22 mouse cellular contexts compared by ENCODE assay signal in genomic region chr17:5853936-5854335, GRCm38 (mm10). TPM values are rescaled to one million over a fixed set of nuclear protein-coding genes. Genes with fewer than 3 reads are reported as not detected.
DNase-seq lines count a peak whose midpoint lies in the region; ATAC-seq lines count a peak whose summit lies in the region.
"Had no signal": no experiment of that assay in that cellular context is flagged by ENCODE, and none has a peak within 500 bp of the region (broad histone marks: within the 10 kb centered on the region; RNA-seq: fewer than 3 reads in every experiment).

No protein-coding gene starts in this region.

- H3K4me1 ChIP-seq in heart, embryonic 11.5 days (ENCODE audit: control insufficient read depth, insufficient read depth, low read length) = peaks cover 12% of the 10 kb centered on the region

- DNase-seq in heart, postnatal 25 days (ENCODE audit: low spot score) = peak; percentile 14
- peak; percentile 82 for DNase-seq in ES-CJ7 (ENCODE audit: low read depth, low spot score)
- peak; percentile 89 for DNase-seq in ZHBTc4 (ENCODE audit: low read depth, low spot score)
- peak; percentile 58 for DNase-seq in gastrocnemius, postnatal 25 days
- no peak for DNase-seq in frontal cortex, postnatal 25 days (ENCODE audit: low spot score in 2 of 2)
- DNase-seq in left cerebral cortex, adult 9 months (ENCODE audit: low spot score in 2 of 2) = no peak
- DNase-seq in thymus, adult 18-20 months = no peak
- DNase-seq: cerebellum, adult 11-12 months; cerebellum, postnatal 10 days; lung, postnatal 4 days had no signal

- ATAC-seq in heart, embryonic 11.5 days (replicated peaks; ENCODE audit: insufficient number of reproducible peaks, low FRiP score, low TSS enrichment) = no peak
- ATAC-seq: forebrain, embryonic 16.5 days; hindbrain, postnatal 0 days; intestine, embryonic 16.5 days; midbrain, embryonic 16.5 days had no signal

- no peak overlapping the region for H3K4me3 ChIP-seq in heart, embryonic 11.5 days (ENCODE audit: low read depth, low read length)
- H3K4me3 ChIP-seq: embryonic facial prominence, embryonic 10.5 days; heart, embryonic 10.5 days; liver, embryonic 15.5 days; lung, embryonic 15.5 days; midbrain, embryonic 10.5 days; myocyte; neural tube, embryonic 13.5 days had no signal

- 90% methylated on average over 13 of the region's 13 CpGs for WGBS in heart, embryonic 11.5 days (ENCODE audit: insufficient replicate concordance)

- H3K27ac ChIP-seq in heart, embryonic 11.5 days (ENCODE audit: low read depth, low read length) = no peak overlapping the region
- H3K27ac ChIP-seq: embryonic facial prominence, embryonic 10.5 days; heart, embryonic 10.5 days; hindbrain, postnatal 0 days; liver, embryonic 15.5 days; lung, embryonic 15.5 days; midbrain, embryonic 10.5 days; neural tube, embryonic 13.5 days had no signal

- no peaks in the 10 kb centered on the region for H3K9me3 ChIP-seq in heart, embryonic 11.5 days (replicated peaks; ENCODE audit: control insufficient read depth, low read length)
- H3K9me3 ChIP-seq: heart, embryonic 10.5 days; liver, embryonic 15.5 days; lung, embryonic 15.5 days; midbrain, embryonic 10.5 days had no signal

- no peaks in the 10 kb centered on the region for H3K27me3 ChIP-seq in heart, embryonic 11.5 days (ENCODE audit: control insufficient read depth, insufficient read depth, low read length)
- H3K27me3 ChIP-seq: liver, embryonic 15.5 days; lung, embryonic 15.5 days; neural tube, embryonic 13.5 days had no signal

- intact Hi-C loops in heart, postnatal 25 days (cut with DNase I) = no loop called here

- no peak overlapping the region for H3K9ac ChIP-seq in heart, embryonic 11.5 days (ENCODE audit: low read depth, low read length)
- H3K9ac ChIP-seq: liver, embryonic 15.5 days; lung, embryonic 15.5 days; neural tube, embryonic 13.5 days had no signal

- H3K4me2 ChIP-seq in heart, embryonic 11.5 days = no peak overlapping the region
- H3K4me2 ChIP-seq: liver, embryonic 15.5 days; lung, embryonic 15.5 days; neural tube, embryonic 13.5 days had no signal

- no peaks in the 10 kb centered on the region for H3K36me3 ChIP-seq in heart, embryonic 11.5 days (ENCODE audit: control insufficient read depth, insufficient read depth, low read length)
- H3K36me3 ChIP-seq: heart, embryonic 10.5 days; liver, embryonic 15.5 days; lung, embryonic 15.5 days; neural tube, embryonic 13.5 days had no signal

RNA-seq across cellular contexts. Expression of gene Snx9, which starts 12.8 kb away (rescaled TPM):
- 10 to 100 TPM; 30.9 to 33.2 TPM for total RNA-seq in heart, postnatal 25 days (2021)
- 26.5 and 26.9 TPM in 2 replicates for polyA plus RNA-seq in heart, embryonic 11.5 days (2014; fragmentation: Nextera tagmentation; extraction: Ambion mirVana)
- 10 to 100 TPM; 21.5 to 22.4 TPM for total RNA-seq in gastrocnemius, postnatal 25 days (2021)

Comparison
In these comparisons a context has a peak if more than half of its experiments do, and no peak if none do; other contexts are left out.
1. DNase-seq: peak in heart, postnatal 25 days (single experiment), ES-CJ7 (single experiment), ZHBTc4 (single experiment) and gastrocnemius, postnatal 25 days (single experiment); none in frontal cortex, postnatal 25 days (0 of 2), left cerebral cortex, adult 9 months (0 of 2) and thymus, adult 18-20 months (0 of 2).